Mouse (Mus musculus) neural tube, embryonic 11.5 days (tissue): ENCODE measurements around the gene Gm20388. TPM values are rescaled to one million over a fixed set of nuclear protein-coding genes. Genes with fewer than 3 reads are reported as not detected.
A peak's percentile ranks its signal among the peaks of the same experiment; 100 is the strongest.

ENCODE experiments used
- ATAC-seq: fragments of 200-750 bp; cut with Nextera tagmentation; 2 replicates; pipeline ENCODE4 v1.8.0; 2017; ENCODE audit warnings: moderate number of reproducible peaks, mild to moderate bottlenecking, moderate TSS enrichment, moderate library complexity; ENCODE audit not compliant: insufficient read depth, low FRiP score, low TSS enrichment
- DNase-seq: peaks from one replicate; pipeline ENCODE4 v3.0.0-alpha.2; 2015; ENCODE audit warnings: low spot score
- H3K27ac ChIP-seq: fragments of 300-500 bp; sonication (generic); 2 replicates; pipeline ENCODE4 v1.5.1; 2014; ENCODE audit warnings: low read depth, mild to moderate bottlenecking, low read length
- H3K27me3 ChIP-seq: fragments of 300-500 bp; sonication (generic); 2 replicates; pipeline ENCODE4 v1.6.1; 2014; ENCODE audit warnings: mild to moderate bottlenecking, low read length, mixed read lengths; ENCODE audit not compliant: control insufficient read depth, insufficient read depth
- H3K36me3 ChIP-seq: fragments of 300-500 bp; sonication (generic); 2 replicates; pipeline ENCODE4 v1.6.1; 2014; ENCODE audit warnings: mild to moderate bottlenecking, low read length, moderate library complexity, mixed read lengths; ENCODE audit not compliant: control insufficient read depth, insufficient read depth
- H3K4me1 ChIP-seq: fragments of 300-500 bp; sonication (generic); 2 replicates; pipeline ENCODE4 v1.6.1; 2014; ENCODE audit warnings: low read length, mixed read lengths; ENCODE audit not compliant: control insufficient read depth, insufficient read depth
- H3K4me2 ChIP-seq: fragments of 300-500 bp; sonication (generic); 2 replicates; pipeline ENCODE4 v1.6.1; 2014; ENCODE audit warnings: low read depth, mild to moderate bottlenecking, moderate library complexity
- H3K4me3 ChIP-seq: fragments of 300-500 bp; sonication (generic); 2 replicates; pipeline ENCODE4 v1.5.1; 2014; ENCODE audit warnings: low read depth, low read length
- H3K9ac ChIP-seq: fragments of 300-500 bp; sonication (generic); 2 replicates; pipeline ENCODE4 v1.6.1; 2014; ENCODE audit warnings: mild to moderate bottlenecking, low read length
- H3K9me3 ChIP-seq: fragments of 300-500 bp; sonication (generic); 2 replicates; pipeline ENCODE4 v1.6.1; 2016; ENCODE audit warnings: low read length; ENCODE audit not compliant: control insufficient read depth
- WGBS: fragments of 180-500 bp; shearing (Covaris S2); extraction: QIAGEN DNeasy Blood & Tissue Kit; methylation state at CpG from one replicate; pipeline ENCODE4 v1.1.7; 2014; 5-methylcytosine and 5-hydroxymethylcytosine counted together
- polyA plus RNA-seq: library from polyadenylated mRNA; unstranded; fragments of >200 nt; fragmentation: Nextera tagmentation; extraction: Ambion mirVana; gene quantifications from 2 replicates; pipeline ENCODE4 v1.2.1, GENCODE M21; 2014

Gm20388 gene
- polyA plus RNA-seq, 1 experiment from 2014 or later = not detected

DNA sequence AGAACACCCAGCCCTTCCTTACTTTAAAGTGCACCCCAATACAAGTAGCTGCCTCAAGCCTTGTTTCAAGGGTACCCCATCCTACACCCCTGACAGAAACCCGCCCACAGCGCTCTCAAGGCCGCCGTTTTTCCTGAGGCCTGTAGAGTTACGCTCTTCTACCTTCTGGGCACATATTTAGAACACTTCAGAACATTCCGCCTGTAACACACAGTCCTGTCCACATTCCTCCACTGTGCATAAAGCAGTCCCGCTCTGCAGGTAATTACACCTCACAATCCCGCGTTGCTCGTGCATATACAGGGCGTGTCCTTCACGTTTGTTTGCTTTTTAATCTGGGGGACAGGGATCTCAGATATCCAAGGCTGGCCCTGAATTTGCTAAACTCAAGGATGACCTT lies 1169.3 kb downstream of the Gm20388 start:
- 3% methylated on average over 12 of the region's 12 CpGs for WGBS
- Histone ChIP-seq H3K27ac (no peak overlapping the region), H3K36me3 (no peaks in the 10 kb centered on the region), H3K4me3 (no peak overlapping the region), H3K4me1 (peaks cover 12% of the 10 kb centered on the region), H3K4me2 (no peak overlapping the region), H3K9me3 (no peaks in the 10 kb centered on the region), H3K9ac (no peak overlapping the region), H3K27me3 (peaks cover 95% of the 10 kb centered on the region)
- DNase-seq (no peak), ATAC-seq (no peak)

DNA sequence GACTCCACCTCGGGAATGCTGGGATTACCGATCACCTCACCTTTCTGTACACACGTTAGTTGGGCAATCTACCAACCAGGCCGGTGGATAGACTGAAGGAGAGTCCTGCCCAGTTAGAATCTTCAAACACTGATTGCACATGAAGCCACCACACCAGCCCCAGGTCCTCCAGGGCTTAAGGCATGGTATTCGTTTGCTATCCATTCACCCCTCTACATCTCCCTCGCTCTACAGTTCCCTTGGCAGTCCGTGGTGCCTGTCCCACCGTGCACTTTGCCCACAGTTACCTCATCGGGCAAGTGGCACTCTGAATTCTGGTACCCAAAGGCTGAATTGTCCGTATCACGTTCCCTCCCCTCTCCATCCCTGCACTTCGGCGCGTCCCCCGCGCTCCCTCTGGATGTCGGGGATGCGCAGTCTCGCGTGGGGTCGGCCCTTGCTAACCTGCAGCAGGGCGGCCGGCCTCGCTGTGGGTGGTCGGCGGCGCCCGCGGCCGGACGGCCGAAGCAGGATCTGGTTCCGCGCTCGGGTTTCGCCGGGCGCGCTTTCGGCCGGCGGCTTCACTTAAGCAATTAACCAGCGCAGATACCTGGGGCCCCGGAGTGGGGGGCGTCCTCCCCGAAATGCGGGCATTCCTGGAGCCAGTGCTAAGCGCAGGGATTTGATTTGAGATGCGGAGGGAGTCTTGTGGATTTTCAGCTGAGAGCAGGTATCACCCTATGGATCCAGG lies 1169.9 kb downstream of the Gm20388 start:
- H3K27me3 ChIP-seq = peaks cover 99% of the 10 kb centered on the region
- H3K9ac ChIP-seq = no peak overlapping the region
- H3K9me3 ChIP-seq = no peaks in the 10 kb centered on the region
- H3K4me3 ChIP-seq = no peak overlapping the region
- DNase-seq = no peak
- no peak overlapping the region for H3K4me2 ChIP-seq
- no peaks in the 10 kb centered on the region for H3K36me3 ChIP-seq
- under 1% methylated on average over 49 of the region's 49 CpGs for WGBS
- H3K27ac ChIP-seq = no peak overlapping the region
- peaks cover 12% of the 10 kb centered on the region for H3K4me1 ChIP-seq
- ATAC-seq = no peak

DNA sequence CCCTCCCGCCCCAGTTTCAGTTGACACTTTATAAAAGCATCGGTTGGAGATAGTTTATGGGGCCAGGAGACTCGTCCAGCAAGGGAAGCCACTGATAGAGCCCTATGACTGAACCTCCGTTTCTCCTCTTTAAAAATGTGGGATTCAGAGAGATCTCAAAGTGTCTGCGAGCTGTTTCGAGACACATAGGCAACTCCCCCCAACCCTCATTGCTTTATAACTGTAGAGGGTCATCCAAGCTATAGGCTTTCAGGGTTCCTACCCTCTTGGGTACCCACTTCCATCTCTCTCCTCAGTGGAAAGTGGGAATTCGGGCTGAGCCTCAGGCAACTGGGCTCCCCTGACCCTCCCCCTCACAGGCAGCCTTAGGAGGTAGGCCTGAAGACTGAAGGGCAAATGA lies 1170.8 kb downstream of the Gm20388 start:
- H3K9me3 ChIP-seq = no peaks in the 10 kb centered on the region
- no peak overlapping the region for H3K4me3 ChIP-seq
- no peaks in the 10 kb centered on the region for H3K36me3 ChIP-seq
- DNase-seq = no peak
- peaks cover 12% of the 10 kb centered on the region for H3K4me1 ChIP-seq
- H3K27me3 ChIP-seq = peaks cover 99% of the 10 kb centered on the region
- WGBS = 1% methylated on average over 7 of the region's 7 CpGs
- no peak overlapping the region for H3K9ac ChIP-seq
- H3K4me2 ChIP-seq = no peak overlapping the region
- no peak for ATAC-seq
- no peak overlapping the region for H3K27ac ChIP-seq

DNA sequence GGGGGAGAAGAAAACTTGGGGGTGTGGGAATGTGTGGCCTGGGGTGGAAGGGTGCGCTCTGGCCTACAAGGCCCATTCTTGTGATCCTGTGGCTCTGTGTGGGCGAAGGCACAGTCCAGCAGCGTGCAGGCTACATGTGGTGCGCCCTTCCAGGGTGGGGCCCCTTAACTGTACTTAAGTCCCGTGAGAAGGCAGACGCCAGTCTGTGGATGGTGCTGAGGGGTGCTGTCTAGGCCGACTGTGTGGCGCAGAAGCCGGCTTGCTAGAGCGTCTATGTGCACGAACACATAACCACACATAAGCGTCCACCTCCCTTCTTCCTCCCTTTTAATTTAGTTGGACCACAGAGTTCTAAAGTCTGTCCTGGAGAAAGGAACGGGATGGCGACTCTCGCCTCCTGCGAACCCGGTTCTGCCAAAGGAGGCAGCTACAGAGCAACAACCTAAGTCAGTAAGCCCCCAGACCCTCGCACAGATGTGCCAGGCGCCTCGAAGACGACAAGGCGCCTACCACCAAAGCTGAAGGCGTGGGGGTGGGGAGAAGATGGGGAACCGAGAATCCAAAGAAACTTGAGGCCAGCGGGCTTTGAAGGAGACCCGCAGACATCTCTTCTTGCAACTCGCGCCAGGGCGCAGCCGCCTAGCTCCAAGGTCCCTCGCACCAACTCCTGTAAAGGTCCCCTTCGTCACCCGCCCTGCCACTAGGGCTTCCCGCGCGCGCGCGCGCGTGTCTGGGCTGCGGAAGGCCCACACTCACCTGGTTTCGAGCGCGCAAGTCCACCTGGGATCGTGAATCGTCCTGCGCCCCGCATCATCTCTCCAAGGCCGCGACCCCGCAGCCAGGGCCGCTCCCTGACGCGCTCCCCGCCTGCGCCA lies 1171.8 kb downstream of the Gm20388 start:
- no peak for DNase-seq

DNA sequence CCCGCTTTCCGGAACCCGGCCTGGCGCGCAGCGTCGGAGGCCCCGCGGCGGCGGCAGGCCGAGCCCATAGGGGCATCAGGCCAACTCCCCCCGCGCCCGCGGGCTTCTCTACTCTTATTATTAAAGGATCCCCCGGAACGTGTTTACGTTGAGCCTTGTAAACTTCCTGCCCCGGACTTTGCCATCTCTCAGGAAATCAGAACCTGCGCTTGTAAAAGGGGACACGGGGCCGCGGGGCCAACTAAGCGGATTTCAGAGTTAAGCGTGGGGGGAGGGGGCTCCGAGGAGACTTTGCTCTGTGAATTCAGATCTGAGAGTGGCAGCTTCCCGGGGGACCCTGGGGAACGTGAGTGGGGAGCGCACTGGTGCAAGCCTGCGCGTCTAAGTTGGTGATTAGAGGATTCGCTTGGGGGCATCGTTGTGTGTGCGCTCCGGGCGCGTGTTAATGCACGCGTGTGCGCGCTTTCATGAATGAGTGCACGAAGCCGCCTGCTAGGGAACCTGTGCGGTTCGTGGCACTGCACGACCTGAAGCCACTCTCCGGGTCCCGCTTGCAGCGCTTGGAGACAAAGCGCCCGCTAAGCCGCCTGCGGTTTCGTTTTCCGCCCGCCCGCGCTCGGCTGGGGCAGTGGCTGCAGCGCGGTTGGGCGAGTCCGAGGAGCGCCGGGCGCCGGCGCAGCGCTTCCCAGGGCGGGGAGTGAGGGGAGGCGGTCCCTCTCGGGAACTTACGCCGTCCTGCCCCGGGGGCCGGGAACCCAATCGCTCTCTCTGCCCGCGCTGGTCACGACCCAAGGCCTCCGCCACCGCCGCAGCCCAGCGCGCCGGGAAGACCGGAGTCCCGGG lies 1172.7 kb downstream of the Gm20388 start:
- Histone ChIP-seq H3K9me3 (no peaks in the 10 kb centered on the region), H3K27ac (no peak overlapping the region), H3K9ac (no peak overlapping the region; the same call in 1 of the 2 replicates), H3K27me3 (peaks cover 99% of the 10 kb centered on the region), H3K36me3 (no peaks in the 10 kb centered on the region), H3K4me2 (peak overlapping the region; percentile 75), H3K4me3 (peak overlapping the region; percentile 41), H3K4me1 (peaks cover 12% of the 10 kb centered on the region)
- ATAC-seq = no peak
- WGBS = under 1% methylated on average over 86 of the region's 89 CpGs
- peak; percentile 79 for DNase-seq

More for the DNA sequence above, 1171.8 kb downstream of the Gm20388 start:
- Histone ChIP-seq H3K9ac (no peak overlapping the region), H3K4me3 (peak overlapping the region; percentile 13; the same call in 1 of the 2 replicates), H3K4me1 (peaks cover 12% of the 10 kb centered on the region), H3K36me3 (no peaks in the 10 kb centered on the region), H3K27ac (no peak overlapping the region), H3K27me3 (peaks cover 99% of the 10 kb centered on the region), H3K9me3 (no peaks in the 10 kb centered on the region), H3K4me2 (peak overlapping the region; percentile 75; the same call in 1 of the 2 replicates)
- no peak for ATAC-seq
- WGBS = under 1% methylated on average over 56 of the region's 57 CpGs

DNA sequence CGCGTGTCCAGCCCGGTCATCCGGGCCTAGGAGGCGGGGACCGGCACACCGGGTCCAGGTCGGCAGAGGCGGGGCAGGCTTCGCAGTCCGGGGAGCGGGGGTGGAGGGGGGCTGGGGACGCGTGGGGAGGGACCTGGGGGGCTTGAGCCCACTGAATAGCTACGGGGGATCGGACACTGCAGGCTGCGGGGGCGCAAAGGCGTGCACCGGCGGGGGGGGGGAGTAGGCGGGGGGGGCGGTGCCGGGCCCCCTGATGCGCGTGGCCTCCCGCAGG lies 1173.2 kb downstream of the Gm20388 start:
- Histone ChIP-seq H3K36me3 (no peaks in the 10 kb centered on the region), H3K9ac (no peak overlapping the region; the same call in 1 of the 2 replicates), H3K27ac (no peak overlapping the region), H3K4me1 (peaks cover 12% of the 10 kb centered on the region), H3K27me3 (peaks cover 99% of the 10 kb centered on the region), H3K4me2 (peak overlapping the region; percentile 75), H3K4me3 (peak overlapping the region; percentile 41), H3K9me3 (no peaks in the 10 kb centered on the region)
- ATAC-seq (no peak), DNase-seq (no peak)
- WGBS = 7% methylated on average over 3 of the region's 27 CpGs

DNA sequence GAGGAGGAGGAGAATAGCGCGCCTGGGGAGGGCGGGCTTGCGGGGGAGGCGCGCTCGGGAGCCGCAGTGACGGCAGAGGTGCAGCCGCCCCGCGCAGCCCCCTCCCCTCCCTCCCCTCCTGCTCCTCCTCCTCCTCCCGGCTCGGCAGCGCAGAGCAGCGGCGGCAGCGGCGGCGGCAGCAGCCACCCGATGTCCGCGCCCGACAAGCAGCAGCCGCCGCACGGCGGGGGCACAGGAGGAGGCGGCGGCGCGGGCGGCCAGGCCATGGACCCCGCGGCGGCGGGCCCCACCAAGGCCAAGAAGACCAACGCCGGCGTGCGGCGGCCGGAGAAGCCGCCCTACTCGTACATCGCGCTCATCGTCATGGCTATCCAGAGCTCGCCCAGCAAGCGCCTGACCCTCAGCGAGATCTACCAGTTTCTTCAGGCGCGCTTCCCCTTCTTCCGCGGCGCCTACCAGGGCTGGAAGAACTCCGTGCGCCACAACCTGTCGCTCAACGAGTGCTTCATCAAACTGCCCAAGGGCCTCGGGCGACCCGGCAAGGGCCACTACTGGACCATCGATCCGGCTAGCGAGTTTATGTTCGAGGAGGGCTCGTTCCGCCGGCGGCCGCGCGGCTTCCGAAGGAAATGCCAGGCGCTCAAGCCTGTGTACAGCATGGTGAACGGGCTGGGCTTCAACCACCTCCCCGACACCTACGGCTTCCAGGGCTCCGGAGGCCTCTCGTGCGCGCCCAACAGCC lies 1173.7 kb downstream of the Gm20388 start, which contains the start of gene Foxf1:
Gene Foxf1, plus strand, starts transcription at position 177 of the 742 bp plus-strand sequence.
- Histone ChIP-seq H3K9ac (no peak within 1 kb of the TSS; the same call in none of the 2 replicates), H3K4me3 (peak within 1 kb of the TSS; percentile 41), H3K9me3 (no peaks in the 10 kb centered on the region), H3K4me2 (peak within 1 kb of the TSS; percentile 75), H3K27ac (no peak within 1 kb of the TSS), H3K4me1 (peaks cover 12% of the 10 kb centered on the region), H3K36me3 (no peaks in the 10 kb centered on the region), H3K27me3 (peaks cover 99% of the 10 kb centered on the region)
- DNase-seq = peak; percentile 65
- under 1% methylated on average over 64 of the region's 83 CpGs for WGBS
- peak; percentile 45; the same call in 1 of the 2 replicates for ATAC-seq

DNA sequence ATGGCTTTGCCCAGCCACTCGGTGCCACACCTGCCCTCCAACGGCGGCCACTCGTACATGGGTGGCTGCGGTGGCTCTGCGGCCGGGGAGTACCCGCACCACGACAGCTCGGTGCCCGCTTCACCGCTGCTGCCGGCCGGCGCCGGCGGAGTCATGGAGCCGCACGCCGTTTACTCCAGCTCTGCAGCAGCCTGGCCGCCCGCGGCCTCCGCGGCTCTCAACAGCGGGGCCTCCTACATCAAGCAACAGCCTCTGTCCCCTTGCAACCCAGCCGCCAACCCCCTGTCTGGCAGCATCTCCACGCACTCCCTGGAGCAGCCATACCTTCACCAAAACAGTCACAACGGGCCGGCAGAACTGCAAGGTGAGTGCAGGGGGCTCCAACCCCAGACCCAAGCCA lies 1174.4 kb downstream of the Gm20388 start:
- Histone ChIP-seq H3K9ac (no peak overlapping the region), H3K27me3 (peaks cover 99% of the 10 kb centered on the region), H3K4me1 (peaks cover 12% of the 10 kb centered on the region), H3K4me2 (peak overlapping the region; percentile 75), H3K4me3 (peak overlapping the region; percentile 41), H3K9me3 (no peaks in the 10 kb centered on the region), H3K36me3 (no peaks in the 10 kb centered on the region), H3K27ac (no peak overlapping the region)
- 1% methylated on average over 30 of the region's 30 CpGs for WGBS
- no peak for ATAC-seq
- DNase-seq = no peak
